Mouse (Mus musculus): ENCODE results near the gene Bbs4.

DNA sequence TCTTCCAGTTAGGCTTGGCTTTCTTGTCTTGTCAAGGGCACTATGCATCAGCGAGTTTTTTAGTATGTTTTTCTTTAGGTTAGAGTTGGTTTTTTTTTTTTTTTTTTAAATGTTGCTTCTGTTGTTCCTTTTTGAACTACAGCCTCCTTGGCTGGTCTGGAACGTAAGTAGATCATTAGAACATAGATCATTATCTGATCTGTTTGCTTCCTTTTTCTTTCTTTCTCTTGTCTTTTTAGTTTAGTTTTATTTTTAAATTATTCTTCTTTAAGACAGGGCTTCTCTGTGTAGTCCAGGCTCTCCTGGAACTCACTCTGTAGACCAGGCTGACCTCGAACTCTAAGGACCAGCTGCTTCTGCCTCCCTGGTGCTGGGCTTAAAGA is 60.8 kb downstream of the Bbs4 start:
- no peak for TF ChIP-seq POLR2A (IDR thresholded peaks at IDR 0.05; ENCODE audit: extremely low read depth, insufficient read depth, low read length)
- no peak for TF ChIP-seq CTCF (IDR thresholded peaks at IDR 0.05; ENCODE audit: extremely low read depth, insufficient read depth, low read length)
